Mouse (Mus musculus) MEL (cell line): Measurements from ENCODE around the gene Tent4b. TPM values are rescaled to one million over a fixed set of nuclear protein-coding genes. Genes with fewer than 3 reads are reported as not detected.

Experiments
- DNase-seq: peaks from one replicate; pipeline ENCODE4 v3.0.0; 2011; ENCODE audit warnings: low read depth, low spot score
- H3K27ac ChIP-seq: 2 replicates; pipeline ENCODE4 v1.5.1; 2012; ENCODE audit warnings: low read depth, mild to moderate bottlenecking, control low read depth, low read length, moderate library complexity; ENCODE audit not compliant: control insufficient read depth
- H3K27me3 ChIP-seq, 2 experiments: fragments of 150-350 bp in 1 of 2; sonication (generic) in 1 of 2; 2 replicates each; pipeline ENCODE4 v1.6.1; 2012; ENCODE audit warnings: low read length in 2 of 2, mild to moderate bottlenecking in 2 of 2, improper control_type of control experiment in 1 of 2, moderate library complexity in 1 of 2; ENCODE audit not compliant: insufficient read depth in 2 of 2, control insufficient read depth in 1 of 2
- H3K36me3 ChIP-seq, 2 experiments: 2 replicates each; pipeline ENCODE4 v1.6.1; 2012 to 2014; ENCODE audit warnings: low read length in 2 of 2, improper control_type of control experiment in 1 of 2, inconsistent platforms in 1 of 2, mild to moderate bottlenecking in 1 of 2; ENCODE audit not compliant: insufficient read depth in 2 of 2, control insufficient read depth in 1 of 2
- H3K4me1 ChIP-seq, 2 experiments: fragments of 150-350 bp in 1 of 2; sonication (generic) in 1 of 2; 2 replicates each; pipeline ENCODE4 v1.6.1; 2012; ENCODE audit warnings: low read length in 2 of 2, improper control_type of control experiment in 1 of 2, mild to moderate bottlenecking in 1 of 2; ENCODE audit not compliant: insufficient read depth in 2 of 2, control insufficient read depth in 1 of 2
- H3K4me3 ChIP-seq, 2 experiments: fragments of 150-350 bp in 1 of 2; sonication (generic) in 1 of 2; 2 replicates each; pipeline ENCODE4 v1.5.1; 2012; ENCODE audit warnings: low read depth in 2 of 2, low read length in 2 of 2, mild to moderate bottlenecking in 2 of 2, moderate library complexity in 2 of 2, control low read depth in 1 of 2, improper control_type of control experiment in 1 of 2; ENCODE audit not compliant: control insufficient read depth in 1 of 2, insufficient read depth in 1 of 2
- H3K79me2 ChIP-seq: 2 replicates; pipeline ENCODE4 v1.6.1; 2012; ENCODE audit warnings: mild to moderate bottlenecking, low read length, moderate library complexity; ENCODE audit not compliant: control insufficient read depth, poor library complexity, insufficient read depth
- H3K9ac ChIP-seq: 2 replicates; pipeline ENCODE4 v1.6.1; 2012; ENCODE audit warnings: low read depth, mild to moderate bottlenecking, control low read depth, low read length, moderate library complexity; ENCODE audit not compliant: control insufficient read depth, poor library complexity, severe bottlenecking
- H3K9me3 ChIP-seq: fragments of 150-350 bp; sonication (generic); replicated peaks from 2 replicates; pipeline ENCODE4 v1.6.1; 2012; ENCODE audit warnings: mild to moderate bottlenecking, low read length, improper control_type of control experiment, moderate library complexity; ENCODE audit not compliant: insufficient read depth
- CTCF ChIP-seq, 3 experiments: IDR thresholded peaks in 2 of 3; conservative IDR thresholded peaks in 1 of 3; 2 replicates each; pipeline ENCODE4 v1.5.1; 2011 to 2012; ENCODE audit warnings: low read length in 3 of 3, low read depth in 2 of 3, mild to moderate bottlenecking in 2 of 3, improper control_type of control experiment in 1 of 3, inconsistent platforms in 1 of 3, mixed read lengths in 1 of 3, moderate library complexity in 1 of 3; ENCODE audit not compliant: control insufficient read depth in 1 of 3, insufficient read depth in 1 of 3, poor library complexity in 1 of 3, severe bottlenecking in 1 of 3
- EP300 ChIP-seq, 2 experiments: IDR thresholded peaks; 2 replicates each; pipeline ENCODE4 v1.6.1; 2011; ENCODE audit warnings: improper control_type of control experiment in 2 of 2, low read length in 2 of 2, low read depth in 1 of 2, mild to moderate bottlenecking in 1 of 2
- ETS1 ChIP-seq: IDR thresholded peaks from 2 replicates; pipeline ENCODE4 v1.6.1; 2012; ENCODE audit warnings: low read depth, mild to moderate bottlenecking, inconsistent platforms, low read length, improper control_type of control experiment, moderate library complexity
- GATA1 ChIP-seq: IDR thresholded peaks from 2 replicates; pipeline ENCODE4 v1.6.1; 2011; ENCODE audit warnings: low read depth, low read length, improper control_type of control experiment
- MAX ChIP-seq: IDR thresholded peaks from 2 replicates; pipeline ENCODE4 v1.6.1; 2011; ENCODE audit warnings: low read length, improper control_type of control experiment
- MXI1 ChIP-seq: IDR thresholded peaks from 2 replicates; pipeline ENCODE4 v1.6.1; 2011; ENCODE audit warnings: mild to moderate bottlenecking, low read depth, low read length, improper control_type of control experiment
- MYB ChIP-seq: IDR thresholded peaks from 2 replicates; pipeline ENCODE4 v1.6.1; 2011; ENCODE audit warnings: mild to moderate bottlenecking, low read depth, low read length, improper control_type of control experiment
- MYC ChIP-seq: IDR thresholded peaks from 2 replicates; pipeline ENCODE4 v1.6.1; 2011; ENCODE audit warnings: low read depth, mild to moderate bottlenecking, low read length, improper control_type of control experiment, moderate library complexity
- NRF1 ChIP-seq: IDR thresholded peaks from 2 replicates; pipeline ENCODE4 v1.6.1; 2014; ENCODE audit warnings: low read depth, mild to moderate bottlenecking, inconsistent platforms, low read length, improper control_type of control experiment, moderate library complexity; ENCODE audit not compliant: poor library complexity, insufficient read depth, severe bottlenecking
- POLR2AphosphoS2 ChIP-seq: IDR thresholded peaks from 2 replicates; pipeline ENCODE4 v1.6.1; 2011; ENCODE audit warnings: low read length, improper control_type of control experiment
- POLR2AphosphoS5 ChIP-seq: IDR thresholded peaks from 2 replicates; pipeline ENCODE4 v1.6.1; 2012; ENCODE audit warnings: low read depth, borderline replicate concordance, mild to moderate bottlenecking, inconsistent platforms, low read length, moderate library complexity, mixed read lengths
- RCOR1 ChIP-seq: IDR thresholded peaks from 2 replicates; pipeline ENCODE4 v1.6.1; 2012; ENCODE audit warnings: low read depth, mild to moderate bottlenecking, inconsistent platforms, low read length, improper control_type of control experiment
- TBP ChIP-seq: IDR thresholded peaks from 2 replicates; pipeline ENCODE4 v1.8.0; 2011; ENCODE audit warnings: low read depth, low read length, improper control_type of control experiment
- UBTF ChIP-seq: IDR thresholded peaks from 2 replicates; pipeline ENCODE4 v1.6.1; 2012; ENCODE audit warnings: low read depth, mild to moderate bottlenecking, inconsistent platforms, low read length, improper control_type of control experiment, moderate library complexity, borderline replicate concordance; ENCODE audit not compliant: insufficient read depth
- USF2 ChIP-seq, 2 experiments: IDR thresholded peaks; 2 replicates each; pipeline ENCODE4 v1.6.1; 2011 to 2012; ENCODE audit warnings: improper control_type of control experiment in 2 of 2, low read length in 2 of 2, borderline replicate concordance in 1 of 2, inconsistent platforms in 1 of 2, low read depth in 1 of 2, mild to moderate bottlenecking in 1 of 2; ENCODE audit not compliant: insufficient read depth in 1 of 2
- ZMIZ1 ChIP-seq: IDR thresholded peaks from 2 replicates; pipeline ENCODE4 v1.6.1; 2012; ENCODE audit warnings: low read depth, mild to moderate bottlenecking, inconsistent platforms, low read length, improper control_type of control experiment, moderate library complexity
- polyA plus RNA-seq, 2 experiments: library from polyadenylated mRNA; stranded (reverse) in 1 of 2; unstranded in 1 of 2; fragments of >175 nt in 1 of 2; fragments of >200 nt in 1 of 2; gene quantifications; 2 replicates each; pipeline versions ENCODE4 v1.2.1 to v1.2.4; 2012; ENCODE audit warnings: low replicate concordance in 2 of 2, low read depth in 1 of 2; ENCODE audit not compliant: insufficient read length in 2 of 2, insufficient read depth in 1 of 2, missing spikeins in 1 of 2
- total RNA-seq: library from RNA; depleted of rRNA; stranded (reverse); fragments of 300-350 nt; gene quantifications from 2 replicates; pipeline ENCODE4 v1.2.3, GENCODE M21; 2012

Gene Tent4b
- total and polyA plus RNA-seq, 3 experiments, result 25.9 to 45.3 TPM; not detected in 1

- peaks cover 5 to 20% of the 10 kb centered on the region in 2 experiments for H3K36me3 ChIP-seq
- no peak overlapping the region for H3K4me3 ChIP-seq
- no peak for TF ChIP-seq MYB
- no peak for TF ChIP-seq ETS1
- no peak for TF ChIP-seq RCOR1
- TF ChIP-seq UBTF, result no peak
- TF ChIP-seq EP300 (IDR thresholded peaks at IDR 0.05; ENCODE audit: low read depth in 1 of 2, low read length in 2 of 2), result no peak
- TF ChIP-seq GATA1, result no peak
- no peak for TF ChIP-seq MXI1
- no peak overlapping the region for H3K9ac ChIP-seq
- H3K4me1 ChIP-seq, result peaks cover 8 to 20% of the 10 kb centered on the region in 2 experiments
- DNase-seq, result no peak
- H3K79me2 ChIP-seq, result peaks cover 62% of the 10 kb centered on the region
- no peak overlapping the region for H3K27ac ChIP-seq
- H3K27me3 ChIP-seq, result no peaks in the 10 kb centered on the region
- no peaks in the 10 kb centered on the region for H3K9me3 ChIP-seq
Measured at GRCm38 (mm10) chr8:88206016-88206415, 7.0 kb downstream of the Tent4b start.

GRCm38 (mm10) chr8:88207121-88207821 lies 8.3 kb downstream of the Tent4b start:
- Histone ChIP-seq H3K9me3 (no peaks in the 10 kb centered on the region), H3K27ac (no peak overlapping the region), H3K9ac (no peak overlapping the region), H3K27me3 (no peaks in the 10 kb centered on the region), H3K4me1 (peaks cover 5 to 9% of the 10 kb centered on the region in 2 experiments), H3K36me3 (peaks cover 5 to 9% of the 10 kb centered on the region in 2 experiments), H3K79me2 (peaks cover 57% of the 10 kb centered on the region), H3K4me3 (no peak overlapping the region)
- DNase-seq, result no peak
- TF ChIP-seq POLR2AphosphoS2 (no peak), CTCF (IDR thresholded peaks at IDR 0.05 in 2 of 3, conservative IDR thresholded peaks at IDR 0.05 in 1 of 3; ENCODE audit: control insufficient read depth in 1 of 3, insufficient read depth in 1 of 3, low read depth in 2 of 3, low read length in 3 of 3, poor library complexity in 1 of 3, severe bottlenecking in 1 of 3) (no peak), NRF1 (no peak), MYC (no peak), TBP (no peak), USF2 (IDR thresholded peaks at IDR 0.05; ENCODE audit: borderline replicate concordance in 1 of 2, insufficient read depth in 1 of 2, low read depth in 1 of 2, low read length in 2 of 2) (no peak), GATA1 (no peak), MAX (no peak), POLR2AphosphoS5 (no peak), ZMIZ1 (no peak), ETS1 (no peak)
